Mouse (Mus musculus) lung, adult 2 months (tissue): ENCODE data around the gene Trrap. TPM values are rescaled to one million over a fixed set of nuclear protein-coding genes. Genes with fewer than 3 reads are reported as not detected.

Experiments used
- DNase-seq: peaks from one replicate; pipeline ENCODE4 v3.0.0; 2022
- H3K4me1 ChIP-seq: fragments of 200-500 bp; 2 replicates; pipeline ENCODE4 v1.6.1; 2011; ENCODE audit warnings: low read length; ENCODE audit not compliant: control insufficient read depth, insufficient read depth
- H3K4me3 ChIP-seq: fragments of 200-500 bp; replicated peaks from 2 replicates; pipeline ENCODE3; 2011; ENCODE audit warnings: low read depth, mild to moderate bottlenecking, control low read depth, low read length; ENCODE audit errors: extremely low read depth
- CTCF ChIP-seq: fragments of 200-500 bp; IDR thresholded peaks from 2 replicates; pipeline ENCODE4 v1.5.1; 2011; ENCODE audit warnings: mild to moderate bottlenecking, low read length, control low read depth; ENCODE audit not compliant: insufficient read depth
- POLR2A ChIP-seq: fragments of 200-500 bp; IDR thresholded peaks from 2 replicates; pipeline ENCODE4 v1.6.1; 2011; ENCODE audit warnings: low read depth, mild to moderate bottlenecking, control low read depth, low read length, borderline replicate concordance; ENCODE audit errors: extremely low read depth
- WGBS: fragments of 180-500 bp; shearing (Covaris S2); methylation state at CpG from one replicate; pipeline ENCODE4 v1.1.7; 2018; 5-methylcytosine and 5-hydroxymethylcytosine counted together
- polyA plus RNA-seq: library from polyadenylated mRNA; depleted of rRNA; stranded (reverse); fragments of >200 nt; gene quantifications from 2 replicates; pipeline ENCODE4 v1.2.3, GENCODE M21; 2012

Trrap gene
- polyA plus RNA-seq, 1 experiment = 91.6 TPM

DNA sequence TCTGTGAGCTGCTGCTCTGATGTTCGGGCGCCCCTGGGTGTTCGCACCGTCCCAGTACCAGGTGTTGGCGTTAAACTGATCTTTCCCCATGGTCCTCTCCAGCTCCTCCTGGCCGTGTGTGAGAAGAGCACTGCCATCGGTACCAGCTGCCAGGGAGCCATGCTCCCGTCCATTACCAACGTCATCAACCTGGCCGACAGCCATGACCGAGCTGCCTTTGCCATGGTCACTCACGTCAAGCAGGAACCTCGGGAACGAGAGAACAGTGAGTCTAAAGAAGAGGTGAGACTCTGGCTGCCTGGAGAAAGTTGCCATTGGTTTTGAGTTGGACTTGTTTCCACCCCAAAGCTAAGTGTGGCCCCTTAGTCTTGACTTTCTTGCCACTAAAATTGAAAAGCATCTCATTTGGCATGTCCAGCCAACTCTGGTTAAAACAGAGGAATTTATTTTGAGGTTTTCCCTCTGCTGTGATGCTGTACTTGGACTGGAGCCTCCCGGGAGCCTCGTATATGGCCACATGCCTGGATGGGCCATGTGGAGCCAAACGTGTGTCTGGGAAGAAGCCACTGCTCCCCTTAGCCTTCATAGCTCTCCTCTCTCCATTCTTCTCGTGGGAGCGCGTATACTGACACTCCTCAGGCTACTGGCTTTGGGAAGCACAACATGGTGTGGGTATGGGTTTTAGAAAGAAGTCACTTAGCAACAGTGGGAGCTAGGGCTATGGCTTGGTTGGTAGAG lies 61.0 kb downstream of the Trrap start:
- TF ChIP-seq POLR2A (no peak), CTCF (no peak)
- no peak overlapping the region for H3K4me3 ChIP-seq
- H3K4me1 ChIP-seq = no peaks in the 10 kb centered on the region
- no peak for DNase-seq
- 90% methylated on average over 20 of the region's 20 CpGs for WGBS

DNA sequence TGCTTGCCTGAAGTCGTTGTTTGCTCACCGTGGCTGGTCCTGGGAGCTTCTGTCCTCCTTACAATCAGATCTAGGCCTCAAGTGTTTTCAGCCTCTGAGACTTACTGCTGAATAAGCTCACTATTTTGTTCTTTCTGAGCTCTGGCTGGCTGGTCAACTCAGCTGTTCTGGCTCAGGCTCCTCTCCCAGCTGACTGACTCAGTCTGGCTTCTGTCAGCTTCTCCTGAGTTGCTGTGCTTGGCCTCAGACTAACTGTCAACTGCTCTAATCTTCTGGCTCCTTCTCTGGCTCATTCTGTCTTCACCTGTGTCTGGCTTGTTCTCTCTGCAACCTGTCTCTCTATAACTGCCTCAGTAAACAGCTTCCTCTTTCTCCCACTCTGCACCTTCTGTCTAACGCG lies 62.1 kb downstream of the Trrap start:
- H3K4me3 ChIP-seq = no peak overlapping the region
- no peaks in the 10 kb centered on the region for H3K4me1 ChIP-seq
- WGBS = 86% methylated on average over 4 of the region's 4 CpGs
- DNase-seq = no peak
- no peak for TF ChIP-seq POLR2A

DNA sequence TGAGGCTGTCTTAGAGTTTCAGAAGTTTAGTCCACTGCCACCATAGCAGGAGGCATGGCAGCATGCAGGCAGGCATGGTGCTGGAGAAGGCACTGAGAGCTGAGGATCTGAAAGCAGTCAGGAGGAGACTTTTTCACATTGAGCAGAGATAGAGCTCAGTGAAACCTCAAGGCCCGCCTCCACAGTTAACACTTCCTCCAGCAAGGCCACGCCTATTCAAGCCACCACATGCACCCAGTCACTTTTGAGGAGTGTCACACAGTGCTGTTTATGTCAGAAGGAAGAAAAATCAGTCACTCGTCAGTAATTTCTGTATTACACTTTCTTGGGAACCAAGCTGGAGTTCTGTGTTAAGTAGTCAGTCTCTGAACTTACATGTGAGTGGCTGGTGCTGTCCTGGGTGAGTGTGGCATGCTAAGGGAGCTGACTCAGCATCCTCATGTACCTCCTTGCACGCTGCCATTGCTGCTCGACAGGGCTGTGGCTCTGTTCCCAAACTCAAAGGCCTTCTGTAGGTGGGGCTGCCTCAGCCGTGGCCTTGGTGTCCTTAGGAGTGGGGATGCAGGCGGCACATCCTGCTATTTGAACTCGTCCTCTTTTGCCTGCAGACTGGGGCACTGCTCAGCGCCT lies 64.4 kb downstream of the Trrap start:
- WGBS = 74% methylated on average over 9 of the region's 9 CpGs
- no peak for DNase-seq
- TF ChIP-seq CTCF (no peak), POLR2A (no peak)
- H3K4me1 ChIP-seq = no peaks in the 10 kb centered on the region
- no peak overlapping the region for H3K4me3 ChIP-seq

DNA sequence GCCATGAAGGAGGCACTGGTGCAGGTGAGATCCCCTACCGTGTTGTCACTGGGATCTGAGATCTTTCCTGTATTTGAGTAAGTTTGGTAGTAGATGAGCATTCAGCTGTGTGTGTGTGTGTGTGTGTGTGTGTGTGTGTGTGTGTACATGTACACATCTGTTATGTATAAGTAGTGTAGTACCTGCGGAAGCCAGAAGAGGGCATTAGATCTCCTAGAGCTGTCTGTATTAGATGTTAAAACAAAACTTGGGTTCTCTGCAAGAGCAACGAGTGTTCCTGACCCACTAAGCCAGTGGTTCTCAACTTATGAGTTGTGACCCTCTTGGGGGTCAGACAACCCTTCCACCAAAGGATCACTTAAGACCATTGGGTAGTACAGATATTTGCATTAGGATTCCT lies 68.6 kb downstream of the Trrap start:
- Histone ChIP-seq H3K4me1 (no peaks in the 10 kb centered on the region), H3K4me3 (no peak overlapping the region)
- no peak for TF ChIP-seq CTCF
- TF ChIP-seq POLR2A = no peak
- WGBS = 90% methylated on average over 3 of the region's 3 CpGs
- no peak for DNase-seq

DNA sequence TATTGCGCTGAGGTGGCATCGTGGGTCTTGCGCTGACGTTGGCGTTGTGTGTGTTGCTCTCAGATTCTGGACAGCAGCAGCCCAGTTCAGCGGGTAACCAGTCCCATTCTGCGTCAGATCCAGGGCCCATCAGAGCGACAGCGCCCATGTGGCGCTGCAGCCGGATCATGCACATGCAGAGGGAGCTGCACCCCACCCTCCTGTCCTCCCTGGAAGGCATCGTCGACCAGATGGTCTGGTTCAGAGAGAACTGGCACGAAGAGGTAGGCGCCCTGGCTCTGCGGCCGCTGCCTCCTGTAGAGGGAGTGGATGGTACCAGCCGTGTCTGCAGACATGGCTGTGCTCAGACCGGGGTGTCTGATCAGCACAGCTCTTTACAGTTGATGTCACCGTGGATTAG lies 77.8 kb downstream of the Trrap start:
- DNase-seq = no peak
- no peaks in the 10 kb centered on the region for H3K4me1 ChIP-seq
- H3K4me3 ChIP-seq = no peak overlapping the region
- 95% methylated on average over 20 of the region's 20 CpGs for WGBS
- TF ChIP-seq CTCF (no peak), POLR2A (no peak)

DNA sequence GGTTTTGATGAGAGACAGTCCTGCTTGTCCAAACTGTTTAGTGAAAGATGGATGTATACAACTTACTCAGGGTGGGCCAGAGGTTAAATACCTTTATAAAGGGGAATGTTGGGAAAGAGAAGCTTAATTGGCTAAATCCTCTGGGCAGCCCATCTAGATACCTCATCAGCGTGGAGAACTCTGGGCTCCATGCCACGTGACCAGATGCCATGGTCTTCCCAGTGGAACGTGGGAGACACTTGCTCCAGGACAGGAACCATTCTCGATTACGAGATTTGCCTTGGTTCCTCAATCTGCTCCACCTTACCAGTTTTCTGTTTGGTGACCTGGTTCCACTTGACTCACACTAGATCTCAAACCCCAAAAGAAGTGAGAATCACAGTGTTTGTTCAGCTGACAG lies 81.2 kb downstream of the Trrap start:
- no peaks in the 10 kb centered on the region for H3K4me1 ChIP-seq
- TF ChIP-seq CTCF (no peak), POLR2A (no peak)
- no peak overlapping the region for H3K4me3 ChIP-seq
- no peak for DNase-seq
- WGBS = 70% methylated on average over 5 of the region's 5 CpGs

DNA sequence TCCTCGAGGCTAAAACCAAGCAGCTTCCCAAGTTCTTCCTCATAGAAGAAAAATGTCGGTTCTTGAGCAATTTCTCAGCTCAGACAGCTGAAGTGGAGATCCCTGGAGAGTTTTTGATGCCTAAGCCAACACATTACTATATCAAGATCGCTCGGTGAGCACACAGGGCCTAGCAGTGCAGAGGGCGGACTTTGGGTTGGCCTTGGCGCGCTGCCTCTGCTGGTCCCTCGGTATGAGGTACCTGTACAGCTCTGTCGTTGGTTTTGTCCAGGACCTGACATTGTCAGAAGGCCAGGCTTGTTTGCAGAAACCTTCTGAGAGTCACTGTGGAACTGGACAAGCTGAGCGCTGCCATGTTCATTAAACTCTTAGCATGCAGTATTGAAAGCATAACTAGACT lies 82.4 kb downstream of the Trrap start:
- Histone ChIP-seq H3K4me3 (no peak overlapping the region), H3K4me1 (no peaks in the 10 kb centered on the region)
- 82% methylated on average over 10 of the region's 10 CpGs for WGBS
- TF ChIP-seq POLR2A = no peak
- TF ChIP-seq CTCF = no peak
- no peak for DNase-seq

DNA sequence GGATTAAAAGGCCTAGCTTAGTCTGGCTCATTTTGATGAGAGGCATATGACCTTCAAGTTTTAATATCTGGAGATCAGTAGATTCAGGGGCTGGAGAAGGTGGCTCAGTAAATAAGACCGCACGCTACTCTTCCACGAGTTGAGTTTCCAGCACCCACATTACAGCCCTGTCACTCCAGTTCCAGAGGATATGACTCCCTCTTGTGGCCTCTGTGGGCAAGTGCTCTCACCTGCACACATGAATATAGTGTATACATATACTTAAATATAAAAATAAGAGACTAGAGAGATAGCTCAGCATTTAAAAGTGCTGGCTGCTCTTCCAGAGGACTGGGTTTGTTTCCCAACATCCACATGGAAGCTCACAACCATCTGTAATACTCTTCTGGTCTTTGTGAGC lies 84.3 kb downstream of the Trrap start:
- 93% methylated on average over 3 of the region's 3 CpGs for WGBS
- TF ChIP-seq CTCF = no peak
- no peak for TF ChIP-seq POLR2A
- DNase-seq = no peak

DNA sequence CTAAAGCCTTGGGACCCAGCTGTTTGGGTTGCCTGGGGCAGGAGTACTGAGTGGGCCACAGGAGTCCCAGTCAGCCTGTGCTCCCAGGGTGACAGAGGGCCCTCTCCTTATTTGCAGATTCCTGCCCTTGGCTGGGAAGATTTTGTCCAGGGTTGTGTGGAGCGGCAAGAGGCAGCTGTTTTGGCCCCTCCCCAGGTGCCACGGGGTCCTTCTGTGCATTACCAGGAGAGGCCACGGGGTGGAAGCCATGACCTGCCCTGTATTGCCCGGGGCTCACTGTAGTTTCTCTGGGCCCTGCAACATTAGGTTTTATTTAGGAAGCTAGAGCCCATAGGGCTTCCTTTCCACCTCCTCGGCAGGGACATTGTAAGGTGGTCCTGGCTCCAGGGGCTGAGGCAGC lies 86.4 kb downstream of the Trrap start:
- Histone ChIP-seq H3K4me3 (no peak overlapping the region), H3K4me1 (no peaks in the 10 kb centered on the region)
- DNase-seq = no peak
- no peak for TF ChIP-seq POLR2A
- TF ChIP-seq CTCF = no peak
- 83% methylated on average over 5 of the region's 5 CpGs for WGBS

More for the DNA sequence above, 84.3 kb downstream of the Trrap start:
- Histone ChIP-seq H3K4me1 (no peaks in the 10 kb centered on the region), H3K4me3 (no peak overlapping the region)

DNA sequence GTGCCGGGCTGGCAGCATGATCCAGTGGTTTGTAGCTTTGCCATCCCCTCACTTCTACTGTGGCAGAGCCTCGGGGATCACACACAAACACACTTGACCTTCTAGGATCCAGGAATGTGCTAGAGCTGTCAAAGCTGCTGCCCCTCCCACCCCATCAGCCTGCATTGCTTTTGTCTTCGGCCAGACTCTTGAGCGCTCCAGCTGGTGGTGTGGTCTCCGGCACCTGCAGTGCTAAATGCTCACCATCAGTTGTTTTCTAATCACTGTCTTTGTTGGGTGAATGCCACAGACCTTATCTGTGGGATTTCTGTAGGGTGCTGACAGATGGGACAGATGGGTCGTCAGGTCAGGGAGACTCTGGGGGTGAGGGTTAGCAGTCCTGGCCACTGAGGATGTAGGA lies 88.4 kb downstream of the Trrap start:
- Histone ChIP-seq H3K4me3 (no peak overlapping the region), H3K4me1 (no peaks in the 10 kb centered on the region)
- TF ChIP-seq CTCF = no peak
- TF ChIP-seq POLR2A = no peak
- no peak for DNase-seq
- WGBS = 62% methylated on average over 6 of the region's 6 CpGs
